Mouse (Mus musculus) bone marrow, adult 2 months (tissue): Measurements from ENCODE around the gene Map9.

Source experiments
- CTCF ChIP-seq: fragments of 200-500 bp; IDR thresholded peaks from 2 replicates; pipeline ENCODE4 v1.5.1; 2011; ENCODE audit warnings: low read length, control low read depth; ENCODE audit not compliant: control insufficient read depth, insufficient read depth
- POLR2A ChIP-seq: fragments of 200-500 bp; IDR thresholded peaks from 2 replicates; pipeline ENCODE4 v1.6.1; 2011; ENCODE audit warnings: low read depth, mild to moderate bottlenecking, control low read depth, low read length, borderline replicate concordance; ENCODE audit not compliant: control insufficient read depth

DNA sequence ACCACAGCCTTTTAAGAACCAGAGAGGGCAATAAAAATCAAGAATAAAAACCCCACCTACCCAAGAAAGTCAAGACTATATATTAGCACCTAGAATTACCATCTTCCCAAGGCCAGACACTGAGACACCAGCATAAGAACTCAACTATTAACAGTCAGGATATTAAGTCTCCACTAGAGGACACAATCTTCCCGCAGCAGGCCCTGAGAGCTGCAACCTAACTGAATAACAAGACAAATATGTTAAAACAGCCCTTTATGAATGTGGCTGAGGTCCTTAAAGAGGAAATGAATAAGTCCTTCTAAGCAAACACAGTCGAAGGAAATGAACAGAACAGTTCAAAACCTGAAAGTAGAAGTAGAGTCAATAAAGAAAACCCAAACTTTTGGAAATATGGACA is 49.6 kb downstream of the Map9 start:
- TF ChIP-seq POLR2A: no peak
- no peak for TF ChIP-seq CTCF
